Mouse (Mus musculus) lung, adult 2 months (tissue): ENCODE data around the gene Hdhd5. TPM values are rescaled to one million over a fixed set of nuclear protein-coding genes. Genes with fewer than 3 reads are reported as not detected.

Experiments used
- DNase-seq: peaks from one replicate; pipeline ENCODE4 v3.0.0; 2022
- H3K4me1 ChIP-seq: fragments of 200-500 bp; 2 replicates; pipeline ENCODE4 v1.6.1; 2011; ENCODE audit warnings: low read length; ENCODE audit not compliant: control insufficient read depth, insufficient read depth
- H3K4me3 ChIP-seq: fragments of 200-500 bp; replicated peaks from 2 replicates; pipeline ENCODE3; 2011; ENCODE audit warnings: low read depth, mild to moderate bottlenecking, control low read depth, low read length; ENCODE audit errors: extremely low read depth
- CTCF ChIP-seq: fragments of 200-500 bp; IDR thresholded peaks from 2 replicates; pipeline ENCODE4 v1.5.1; 2011; ENCODE audit warnings: mild to moderate bottlenecking, low read length, control low read depth; ENCODE audit not compliant: insufficient read depth
- POLR2A ChIP-seq: fragments of 200-500 bp; IDR thresholded peaks from 2 replicates; pipeline ENCODE4 v1.6.1; 2011; ENCODE audit warnings: low read depth, mild to moderate bottlenecking, control low read depth, low read length, borderline replicate concordance; ENCODE audit errors: extremely low read depth
- WGBS: fragments of 180-500 bp; shearing (Covaris S2); methylation state at CpG from one replicate; pipeline ENCODE4 v1.1.7; 2018; 5-methylcytosine and 5-hydroxymethylcytosine counted together
- polyA plus RNA-seq: library from polyadenylated mRNA; depleted of rRNA; stranded (reverse); fragments of >200 nt; gene quantifications from 2 replicates; pipeline ENCODE4 v1.2.3, GENCODE M21; 2012

Hdhd5 gene
- polyA plus RNA-seq, 1 experiment: 17.7 TPM

GRCm38 (mm10) chr6:120510425-120510824 is 20.7 kb downstream of the Hdhd5 start:
- 84% methylated on average over 8 of the region's 8 CpGs for WGBS

GRCm38 (mm10) chr6:120509975-120510374 is 21.1 kb downstream of the Hdhd5 start:
- TF ChIP-seq POLR2A (no peak), CTCF (no peak)
- no peak for DNase-seq
- no peak overlapping the region for H3K4me3 ChIP-seq
- no peaks in the 10 kb centered on the region for H3K4me1 ChIP-seq
- WGBS: 72% methylated on average over 7 of the region's 7 CpGs

More at GRCm38 (mm10) chr6:120510425-120510824, 20.7 kb downstream of the Hdhd5 start:
- TF ChIP-seq CTCF: no peak
- TF ChIP-seq POLR2A: no peak
- Histone ChIP-seq H3K4me1 (no peaks in the 10 kb centered on the region), H3K4me3 (no peak overlapping the region)
- DNase-seq: no peak

- WGBS: 65% methylated on average over 4 of the region's 4 CpGs
- H3K4me1 ChIP-seq: no peaks in the 10 kb centered on the region
- no peak overlapping the region for H3K4me3 ChIP-seq
- TF ChIP-seq CTCF (no peak), POLR2A (no peak)
- no peak for DNase-seq
These were observed 22.5 kb downstream of the Hdhd5 start for GRCm38 (mm10) chr6:120508645-120509044.

- Histone ChIP-seq H3K4me3 (no peak overlapping the region), H3K4me1 (no peaks in the 10 kb centered on the region)
- no peak for TF ChIP-seq POLR2A
- no peak for TF ChIP-seq CTCF
- DNase-seq: no peak
- 77% methylated on average over 4 of the region's 4 CpGs for WGBS
These were observed 25.6 kb downstream of the Hdhd5 start for GRCm38 (mm10) chr6:120505531-120505930.

GRCm38 (mm10) chr6:120504051-120504450 is 27.1 kb downstream of the Hdhd5 start:
- WGBS: 60% methylated on average over 3 of the region's 3 CpGs
- no peak for TF ChIP-seq CTCF

GRCm38 (mm10) chr6:120496544-120496943 is 34.6 kb downstream of the Hdhd5 start:
- TF ChIP-seq POLR2A: no peak
- no peak for TF ChIP-seq CTCF
- Histone ChIP-seq H3K4me3 (no peak overlapping the region), H3K4me1 (no peaks in the 10 kb centered on the region)
- DNase-seq: no peak
- 43% methylated on average over 3 of the region's 3 CpGs for WGBS

More at GRCm38 (mm10) chr6:120504051-120504450, 27.1 kb downstream of the Hdhd5 start:
- no peak overlapping the region for H3K4me3 ChIP-seq
- DNase-seq: no peak
- H3K4me1 ChIP-seq: no peaks in the 10 kb centered on the region

- TF ChIP-seq POLR2A (no peak), CTCF (no peak)
- Histone ChIP-seq H3K4me1 (no peaks in the 10 kb centered on the region; the same call in 1 of the 2 replicates), H3K4me3 (peak within 1 kb of the TSS; percentile 46)
- no peak for DNase-seq
- 1% methylated on average over 77 of the region's 84 CpGs for WGBS
These were observed 37.5 kb downstream of the Hdhd5 start, which contains the start of gene Tmem121b for GRCm38 (mm10) chr6:120493374-120494181. Tmem121b (minus strand) TSS chr6:120493807.

- WGBS: under 1% methylated on average over 95 of the region's 95 CpGs
- TF ChIP-seq POLR2A (0 out of 2 replicates have a peak, but pooled peaks have one; percentile 0), CTCF (no peak)
- DNase-seq: peak; percentile 43
These were observed 38.4 kb downstream of the Hdhd5 start for GRCm38 (mm10) chr6:120492499-120493373.

GRCm38 (mm10) chr6:120491862-120492498 is 39.1 kb downstream of the Hdhd5 start:
- 11% methylated on average over 22 of the region's 22 CpGs for WGBS
- peak; percentile 65 for DNase-seq
- peak overlapping the region; percentile 4 for H3K4me3 ChIP-seq

More at GRCm38 (mm10) chr6:120492499-120493373, 38.4 kb downstream of the Hdhd5 start:
- Histone ChIP-seq H3K4me1 (no peaks in the 10 kb centered on the region; the same call in 1 of the 2 replicates), H3K4me3 (peak overlapping the region; percentile 36)

More at GRCm38 (mm10) chr6:120491862-120492498, 39.1 kb downstream of the Hdhd5 start:
- no peaks in the 10 kb centered on the region; the same call in 1 of the 2 replicates for H3K4me1 ChIP-seq
- no peak for TF ChIP-seq CTCF
- TF ChIP-seq POLR2A: 0 out of 2 replicates have a peak, but pooled peaks have one; percentile 3
